Mouse (Mus musculus) testis, adult 2 months (tissue): ENCODE data around the gene Ksr2. TPM values are rescaled to one million over a fixed set of nuclear protein-coding genes. Genes with fewer than 3 reads are reported as not detected.

Source experiments
- H3K27ac ChIP-seq: fragments of 200-500 bp; 2 replicates; pipeline ENCODE4 v1.5.1; 2012; ENCODE audit warnings: low read depth, low read length; ENCODE audit not compliant: control insufficient read depth, insufficient read depth
- H3K27me3 ChIP-seq: fragments of 200-500 bp; 2 replicates; pipeline ENCODE4 v1.6.1; 2012; ENCODE audit warnings: mild to moderate bottlenecking, low read length, moderate library complexity; ENCODE audit not compliant: control insufficient read depth, insufficient read depth
- H3K36me3 ChIP-seq: fragments of 200-500 bp; 2 replicates; pipeline ENCODE4 v1.6.1; 2012; ENCODE audit warnings: mild to moderate bottlenecking, low read length; ENCODE audit not compliant: control insufficient read depth, insufficient read depth
- H3K4me1 ChIP-seq: fragments of 200-500 bp; 2 replicates; pipeline ENCODE4 v1.6.1; 2012; ENCODE audit warnings: low read length; ENCODE audit not compliant: control insufficient read depth, insufficient read depth
- H3K4me3 ChIP-seq: fragments of 200-500 bp; 2 replicates; pipeline ENCODE4 v1.5.1; 2012; ENCODE audit warnings: low read depth, mild to moderate bottlenecking, low read length, moderate library complexity, mixed read lengths; ENCODE audit not compliant: control insufficient read depth
- CTCF ChIP-seq: fragments of 200-500 bp; IDR thresholded peaks from 2 replicates; pipeline ENCODE4 v1.5.1; 2012; ENCODE audit warnings: low read depth, mild to moderate bottlenecking, inconsistent platforms, low read length, moderate library complexity; ENCODE audit not compliant: control insufficient read depth, insufficient read depth, insufficient replicate concordance
- POLR2A ChIP-seq: fragments of 200-500 bp; IDR thresholded peaks from 2 replicates; pipeline ENCODE4 v1.6.1; 2012; ENCODE audit warnings: low read depth, mild to moderate bottlenecking, inconsistent platforms, low read length, moderate library complexity; ENCODE audit not compliant: control insufficient read depth
- polyA plus RNA-seq: library from polyadenylated mRNA; depleted of rRNA; stranded (reverse); fragments of >200 nt; gene quantifications from 2 replicates; pipeline ENCODE4 v1.2.3, GENCODE M21; 2012; rRNA removed

Gene Ksr2
- 2.0 and 2.1 TPM in 2 replicates for polyA plus RNA-seq

DNA sequence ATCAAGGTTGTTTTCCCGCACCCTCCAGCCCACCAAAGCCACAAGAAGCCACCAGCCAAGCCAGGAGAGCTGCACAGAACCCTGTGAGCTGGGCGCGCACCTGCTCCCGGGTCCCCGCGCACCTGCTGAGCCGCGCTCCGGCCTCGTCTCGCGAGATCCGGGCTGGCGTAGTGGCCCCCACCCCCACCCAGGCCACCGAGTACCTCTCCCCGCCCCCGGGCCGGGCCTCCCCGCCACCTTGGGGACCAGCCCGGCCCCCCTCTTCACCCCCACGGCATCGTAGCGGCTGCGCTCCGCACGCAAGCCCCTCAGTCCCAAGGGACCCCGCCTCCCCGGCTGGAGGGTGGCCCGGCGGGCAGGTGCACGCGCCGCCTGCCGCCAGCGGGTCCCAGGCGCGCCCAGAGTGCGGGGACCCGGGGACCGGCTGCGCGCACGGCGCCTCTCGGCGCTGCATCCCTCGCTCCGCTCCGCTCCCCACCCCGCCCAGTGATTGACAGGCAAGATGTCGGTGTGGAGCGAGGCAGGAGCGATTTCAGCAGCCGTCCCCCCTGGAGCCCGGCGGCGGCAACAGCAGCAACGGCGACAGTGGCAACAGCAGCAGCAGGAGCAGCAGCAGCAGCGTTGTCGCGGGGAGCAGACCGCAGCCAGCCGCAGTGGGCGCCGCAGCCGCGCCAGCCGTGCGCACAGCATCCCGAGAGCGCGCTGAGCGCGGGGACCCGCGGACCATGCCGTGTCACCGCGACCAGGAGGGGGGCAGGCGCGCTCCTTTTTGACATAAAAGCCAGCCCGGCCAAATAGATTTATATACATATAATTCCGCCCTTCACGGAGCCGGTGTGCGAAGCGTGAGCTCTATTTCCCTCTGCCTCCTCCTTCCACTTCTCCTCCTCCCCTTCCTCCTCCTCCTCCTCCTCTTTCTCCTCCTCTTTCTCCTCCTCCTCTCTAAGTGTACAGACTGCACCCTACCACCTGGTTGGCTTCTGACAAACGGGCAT, at the start of gene Ksr2:
TSS of gene Ksr2 (plus strand) at position 494 of the 995 bp plus-strand sequence.
- TF ChIP-seq POLR2A (no peak), CTCF (no peak)
- peak within 1 kb of the TSS; percentile 76 for H3K4me3 ChIP-seq
- peaks cover 8% of the 10 kb centered on the region for H3K4me1 ChIP-seq
- H3K27ac ChIP-seq, result no peak within 1 kb of the TSS
- H3K36me3 ChIP-seq, result no peaks in the 10 kb centered on the region
- no peaks in the 10 kb centered on the region for H3K27me3 ChIP-seq

DNA sequence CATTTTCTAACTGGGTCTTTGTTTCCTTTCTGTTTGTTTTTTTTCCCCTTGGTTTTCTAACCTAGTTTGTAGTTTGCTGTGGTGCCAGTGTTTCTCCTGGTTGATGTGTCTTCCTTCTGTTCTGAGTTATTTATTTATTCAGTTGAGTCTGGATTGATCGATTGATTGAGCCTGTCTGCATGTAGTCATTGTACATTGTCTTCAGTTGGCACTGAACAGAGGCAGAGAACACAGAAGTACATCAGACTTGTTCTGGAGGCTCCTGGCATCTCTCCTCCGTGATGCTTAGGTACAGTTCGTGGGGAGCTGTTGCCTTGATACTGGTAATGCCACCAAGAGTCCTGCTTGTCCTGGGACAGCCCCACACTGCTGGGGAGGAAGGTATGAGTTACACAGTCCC, 49.0 kb upstream of the Ksr2 start:
- Histone ChIP-seq H3K4me3 (no peak overlapping the region), H3K27me3 (no peaks in the 10 kb centered on the region), H3K4me1 (peaks cover 10% of the 10 kb centered on the region), H3K36me3 (no peaks in the 10 kb centered on the region), H3K27ac (no peak overlapping the region)
- TF ChIP-seq POLR2A, result no peak
- no peak for TF ChIP-seq CTCF

DNA sequence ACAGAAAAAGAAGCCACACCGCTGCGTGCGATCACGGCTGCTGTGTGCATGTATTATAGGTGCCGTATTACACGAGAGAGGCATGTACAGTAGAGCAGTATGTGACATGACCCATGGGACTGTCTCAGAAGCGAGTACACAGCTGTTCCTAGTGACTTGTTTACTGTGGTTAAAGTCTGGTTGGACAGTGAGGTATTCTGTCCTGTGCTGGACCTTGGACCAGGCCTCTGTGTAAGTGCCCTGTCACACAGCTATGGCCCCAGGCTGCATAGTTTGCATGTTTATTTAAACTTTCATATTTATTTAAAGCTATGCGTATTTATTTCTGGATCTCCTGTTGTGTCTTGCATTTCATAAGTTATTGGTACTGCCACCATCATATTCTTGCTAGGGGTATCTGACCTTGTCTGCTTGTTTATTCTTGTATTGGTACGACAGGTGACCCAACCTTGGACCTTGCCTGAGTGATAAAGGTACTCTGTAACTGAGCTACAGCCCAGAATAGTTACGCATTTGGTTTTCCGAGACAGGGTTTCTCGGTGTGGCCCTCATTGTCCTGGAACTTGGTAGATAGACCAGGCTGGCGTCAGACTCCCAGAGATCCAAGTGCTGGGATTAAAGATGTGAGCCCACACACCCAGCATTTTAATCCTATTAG, 47.8 kb upstream of the Ksr2 start:
- Histone ChIP-seq H3K27me3 (no peaks in the 10 kb centered on the region), H3K4me3 (no peak overlapping the region), H3K27ac (no peak overlapping the region), H3K4me1 (peaks cover 6% of the 10 kb centered on the region), H3K36me3 (no peaks in the 10 kb centered on the region)
- TF ChIP-seq CTCF (no peak), POLR2A (no peak)

DNA sequence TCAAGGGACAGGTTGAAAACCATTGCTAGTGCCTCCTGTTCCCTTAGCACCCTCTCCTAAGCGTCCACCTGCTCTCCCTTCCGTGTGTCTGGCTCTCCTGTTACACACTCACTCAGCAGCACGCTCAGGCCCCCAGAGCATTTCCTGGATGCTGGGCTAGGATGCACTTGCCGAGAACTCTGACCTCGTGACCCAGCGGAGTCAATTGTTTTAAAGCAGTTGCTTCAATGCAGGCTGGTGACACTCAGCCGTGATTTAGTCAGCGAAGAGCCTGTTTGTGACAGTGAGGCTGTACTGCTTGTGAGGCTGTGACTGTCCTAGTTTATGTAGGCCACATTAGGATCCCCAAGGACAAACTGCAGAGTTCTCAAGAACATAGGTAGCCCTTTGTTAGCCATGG, 46.6 kb upstream of the Ksr2 start:
- Histone ChIP-seq H3K27ac (no peak overlapping the region), H3K36me3 (no peaks in the 10 kb centered on the region; the same call in 1 of the 2 replicates), H3K27me3 (no peaks in the 10 kb centered on the region), H3K4me3 (peak overlapping the region; percentile 40), H3K4me1 (peaks cover 4% of the 10 kb centered on the region)
- TF ChIP-seq CTCF (no peak), POLR2A (no peak)

DNA sequence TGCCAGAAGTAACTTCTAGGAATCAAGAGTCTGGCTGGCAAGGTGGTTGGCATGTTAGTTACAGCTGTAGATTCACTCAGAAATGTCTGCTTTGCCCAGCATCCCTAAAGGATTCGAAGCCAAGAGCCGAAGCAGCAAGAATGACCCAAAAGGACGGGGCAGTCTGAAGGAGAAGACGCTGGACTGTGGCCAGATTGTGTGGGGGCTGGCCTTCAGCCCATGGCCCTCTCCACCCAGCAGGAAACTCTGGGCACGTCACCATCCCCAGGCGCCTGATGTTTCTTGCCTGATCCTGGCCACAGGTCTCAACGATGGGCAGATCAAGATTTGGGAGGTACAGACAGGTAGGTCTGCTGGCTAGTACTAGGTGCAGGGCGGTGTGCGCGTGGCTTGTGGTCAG, 43.2 kb upstream of the Ksr2 start:
- Histone ChIP-seq H3K27me3 (no peaks in the 10 kb centered on the region), H3K4me3 (no peak overlapping the region), H3K36me3 (no peaks in the 10 kb centered on the region; the same call in 1 of the 2 replicates), H3K27ac (no peak overlapping the region), H3K4me1 (no peaks in the 10 kb centered on the region)
- no peak for TF ChIP-seq POLR2A

DNA sequence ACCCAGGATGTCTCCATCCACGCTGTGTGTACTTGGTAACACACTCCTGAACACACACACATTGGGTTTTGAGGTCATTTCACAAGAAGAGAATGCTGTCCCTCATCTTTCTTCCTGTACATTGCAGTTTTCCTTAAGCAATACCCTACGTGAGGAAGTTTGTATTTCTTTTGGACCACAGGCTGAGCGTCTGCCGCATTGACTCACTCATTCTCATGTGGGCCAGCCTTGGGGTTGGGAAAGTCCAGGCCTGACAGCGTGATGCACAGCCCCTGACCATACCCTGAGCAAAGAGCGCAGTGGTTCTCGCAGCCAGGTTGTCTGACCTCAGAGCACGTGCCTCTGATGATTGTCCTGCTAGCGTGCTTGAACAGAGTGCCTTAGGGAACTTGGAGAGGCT, 40.4 kb upstream of the Ksr2 start:
- no peaks in the 10 kb centered on the region; the same call in 1 of the 2 replicates for H3K36me3 ChIP-seq
- no peaks in the 10 kb centered on the region for H3K27me3 ChIP-seq
- H3K27ac ChIP-seq, result no peak overlapping the region
- no peak overlapping the region for H3K4me3 ChIP-seq
- H3K4me1 ChIP-seq, result no peaks in the 10 kb centered on the region
- TF ChIP-seq POLR2A (no peak), CTCF (no peak)

DNA sequence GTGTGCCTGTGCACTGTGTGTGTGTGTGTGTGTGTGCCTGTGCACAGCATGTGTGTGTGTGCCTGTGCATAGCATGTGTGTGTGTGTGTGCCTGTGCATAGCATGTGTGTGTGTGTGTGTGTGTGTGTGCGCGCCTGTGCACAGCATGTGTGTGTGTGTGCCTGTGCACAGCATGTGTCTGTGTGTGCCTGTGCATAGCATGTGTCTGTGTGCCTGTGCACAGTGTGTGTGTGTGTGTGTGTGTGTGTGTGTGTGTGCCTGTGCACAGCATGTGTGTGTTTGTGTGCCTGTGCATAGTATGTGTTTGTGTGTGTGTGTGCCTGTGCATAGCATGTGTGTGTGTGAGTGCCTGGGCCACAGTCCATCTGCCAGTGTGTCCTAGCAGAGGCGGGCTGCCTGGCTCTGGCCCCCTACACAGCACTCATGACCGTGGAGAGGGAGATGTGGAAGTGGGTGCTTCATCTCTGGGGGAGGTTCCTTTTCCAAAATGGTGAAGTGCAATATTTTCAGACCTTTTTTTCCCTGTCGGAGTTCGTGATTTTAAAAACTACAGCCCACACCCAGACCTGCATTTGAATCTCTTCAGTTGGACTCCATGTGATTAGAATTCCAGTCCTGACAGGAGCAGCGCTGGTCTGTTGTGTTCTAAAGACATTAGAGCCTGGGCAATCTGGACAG, 39.3 kb upstream of the Ksr2 start:
- H3K36me3 ChIP-seq, result no peaks in the 10 kb centered on the region; the same call in 1 of the 2 replicates
- no peaks in the 10 kb centered on the region for H3K27me3 ChIP-seq
- no peak overlapping the region for H3K27ac ChIP-seq
- H3K4me3 ChIP-seq, result no peak overlapping the region
- TF ChIP-seq POLR2A, result no peak
- TF ChIP-seq CTCF, result no peak
- H3K4me1 ChIP-seq, result no peaks in the 10 kb centered on the region
